9 mouse cellular contexts compared by ENCODE assay signal in genomic region chr11:113779680-113780041, GRCm38 (mm10). TPM values are rescaled to one million over a fixed set of nuclear protein-coding genes. Genes with fewer than 3 reads are reported as not detected.
DNase-seq lines count a peak whose midpoint lies in the region; ATAC-seq lines count a peak whose summit lies in the region.
"Had no signal": no experiment of that assay in that cellular context is flagged by ENCODE, and none has a peak within 500 bp of the region (broad histone marks: within the 10 kb centered on the region; RNA-seq: fewer than 3 reads in every experiment).

No protein-coding gene starts in this region.

- 11% methylated on average over 6 of the region's 6 CpGs for WGBS in forebrain, embryonic 13.5 days
- 18% methylated on average over 6 of the region's 6 CpGs for WGBS in forebrain, embryonic 16.5 days
- 24% methylated on average over 6 of the region's 6 CpGs for WGBS in kidney, embryonic 16.5 days

- no peak overlapping the region for H3K4me3 ChIP-seq in forebrain, embryonic 13.5 days
- no peak overlapping the region for H3K4me3 ChIP-seq in forebrain, embryonic 16.5 days (replicated peaks; ENCODE audit: low read length)
- H3K4me3 ChIP-seq in kidney, embryonic 16.5 days (ENCODE audit: low read length): no peak overlapping the region

- peak overlapping the region; percentile 10; the same call in 1 of the 2 replicates for H3K4me2 ChIP-seq in forebrain, embryonic 13.5 days
- no peak overlapping the region for H3K4me2 ChIP-seq in forebrain, embryonic 16.5 days (ENCODE audit: low read length)
- no peak overlapping the region; the same call in 1 of the 2 replicates for H3K4me2 ChIP-seq in kidney, embryonic 16.5 days (replicated peaks; ENCODE audit: low read depth, low read length)

- no peak for DNase-seq in kidney, adult 9 months
- DNase-seq in thymus, postnatal 0 days (ENCODE audit: low spot score): peak; percentile 37
- no peak for DNase-seq in thymus, postnatal 25 days
- no peak for DNase-seq in adrenal gland, postnatal 10 days
- no peak for DNase-seq in retina, embryonic 14.5 days (ENCODE audit: low spot score)
- DNase-seq: cerebellum, postnatal 14 days had no signal

- peaks cover 35% of the 10 kb centered on the region for H3K4me1 ChIP-seq in forebrain, embryonic 13.5 days
- peaks cover 25% of the 10 kb centered on the region for H3K4me1 ChIP-seq in forebrain, embryonic 16.5 days (replicated peaks; ENCODE audit: control insufficient read depth, insufficient read depth, low read length)
- H3K4me1 ChIP-seq in kidney, embryonic 16.5 days (ENCODE audit: insufficient read depth, low read length): peaks cover 53% of the 10 kb centered on the region

- no peak for ATAC-seq in forebrain, embryonic 13.5 days
- ATAC-seq in forebrain, embryonic 16.5 days: no peak
- ATAC-seq in kidney, embryonic 16.5 days (ENCODE audit: low FRiP score, low TSS enrichment): peak; percentile 17

- no peak overlapping the region for H3K27ac ChIP-seq in forebrain, embryonic 13.5 days
- H3K27ac ChIP-seq in forebrain, embryonic 16.5 days (ENCODE audit: low read length): no peak overlapping the region
- peak overlapping the region; percentile 79 for H3K27ac ChIP-seq in kidney, embryonic 16.5 days (ENCODE audit: low read length)

- no peaks in the 10 kb centered on the region for H3K27me3 ChIP-seq in forebrain, embryonic 13.5 days
- H3K27me3 ChIP-seq in forebrain, embryonic 16.5 days (replicated peaks; ENCODE audit: control insufficient read depth, insufficient read depth, low read length): no peaks in the 10 kb centered on the region
- H3K27me3 ChIP-seq in kidney, embryonic 16.5 days (ENCODE audit: insufficient read depth, low read length): no peaks in the 10 kb centered on the region

- no peaks in the 10 kb centered on the region for H3K36me3 ChIP-seq in forebrain, embryonic 13.5 days (ENCODE audit: poor library complexity, severe bottlenecking)
- no peaks in the 10 kb centered on the region for H3K36me3 ChIP-seq in forebrain, embryonic 16.5 days (ENCODE audit: control insufficient read depth, insufficient read depth)
- H3K36me3 ChIP-seq in kidney, embryonic 16.5 days (ENCODE audit: insufficient read depth, low read length): no peaks in the 10 kb centered on the region

- no peaks in the 10 kb centered on the region for H3K9me3 ChIP-seq in forebrain, embryonic 13.5 days (replicated peaks)
- H3K9me3 ChIP-seq in forebrain, embryonic 16.5 days (ENCODE audit: control insufficient read depth, low read length): no peaks in the 10 kb centered on the region
- no peaks in the 10 kb centered on the region for H3K9me3 ChIP-seq in kidney, embryonic 16.5 days (ENCODE audit: low read length)

- H3K9ac ChIP-seq in forebrain, embryonic 13.5 days: no peak overlapping the region
- no peak overlapping the region for H3K9ac ChIP-seq in forebrain, embryonic 16.5 days (replicated peaks; ENCODE audit: low read depth, low read length)
- H3K9ac ChIP-seq in kidney, embryonic 16.5 days (replicated peaks; ENCODE audit: low read length): no peak overlapping the region

RNA-seq across cellular contexts. Expression of gene Cdc42ep4, which starts 28.0 kb away (rescaled TPM):
- 89.8 and 98.0 TPM in 2 replicates for polyA plus RNA-seq in forebrain, embryonic 13.5 days (2015; fragmentation: Nextera tagmentation; extraction: Ambion mirVana)
- 99.9 and 100 TPM in 2 replicates for polyA plus RNA-seq in forebrain, embryonic 16.5 days (2015; fragmentation: Nextera tagmentation; extraction: Ambion mirVana)
- 73.9 and 74.5 TPM in 2 replicates for polyA plus RNA-seq in kidney, embryonic 16.5 days (2015; fragmentation: Nextera tagmentation; extraction: Ambion mirVana)
- 37.0 and 38.7 TPM in 2 replicates for polyA plus RNA-seq in thymus, postnatal 0 days (2015; fragmentation: Nextera tagmentation; extraction: Ambion mirVana)
- total RNA-seq in adrenal gland, postnatal 10 days (2021): 10 to 100 TPM; 60.1 to 72.8 TPM
